Comparison of ENCODE assay signal across 8 mouse cellular contexts in the genomic region with DNA sequence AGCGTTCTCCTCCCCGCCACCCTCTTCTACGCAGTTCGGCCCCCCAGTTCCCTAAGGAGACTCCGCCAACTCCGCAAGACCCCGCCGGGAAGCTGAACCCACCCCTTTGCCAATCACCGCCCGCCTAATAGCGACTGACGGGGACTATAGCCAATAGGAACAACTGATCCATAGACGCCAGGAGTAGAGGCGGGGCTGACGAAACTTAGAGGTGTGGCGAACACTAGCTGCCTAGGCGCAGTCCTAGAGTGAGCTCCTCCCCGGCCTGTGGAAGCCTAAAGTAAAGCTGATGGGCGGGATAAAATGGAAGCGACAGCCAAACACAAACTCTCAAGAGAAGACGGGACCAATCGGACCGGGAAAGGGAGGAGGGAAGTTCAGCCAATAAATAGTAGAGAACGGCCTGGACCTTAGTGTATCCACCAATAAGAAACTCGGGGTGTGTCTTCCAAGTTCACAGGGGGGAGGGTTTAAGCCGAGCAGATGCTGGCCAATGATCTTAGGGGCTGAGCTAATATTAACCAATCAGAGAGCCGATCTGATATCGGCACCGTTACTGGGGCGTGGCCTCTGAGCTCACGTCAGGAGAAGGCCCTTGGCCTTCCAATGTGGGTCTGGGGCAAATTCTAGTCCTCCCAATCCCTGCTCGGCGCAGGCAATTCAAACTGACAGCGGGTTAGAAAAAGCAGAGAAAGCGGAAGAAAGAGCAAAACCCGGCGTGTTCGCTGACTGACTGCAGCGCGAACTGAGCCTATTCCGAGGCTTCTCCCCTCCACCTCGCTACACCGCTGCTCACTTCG. TPM values are rescaled to one million over a fixed set of nuclear protein-coding genes. Genes with fewer than 3 reads are reported as not detected.
DNase-seq lines count a peak whose midpoint lies in the region; ATAC-seq lines count a peak whose summit lies in the region.

Gene Srgap2 (minus strand): TSS at position 72 of the 800 bp plus-strand sequence.
Gene Fam72a (plus strand): TSS at position 623 of the 800 bp plus-strand sequence.

- peak within 1 kb of the TSS; percentile 95 to 96 for H3K27ac ChIP-seq in heart, embryonic 14.5 days (replicated peaks in 1 of 2; ENCODE audit: control insufficient read depth in 1 of 2, insufficient read depth in 1 of 2, low read depth in 2 of 2, low read length in 2 of 2)
- H3K27ac ChIP-seq in liver, embryonic 13.5 days: peak within 1 kb of the TSS; percentile 94
- peak within 1 kb of the TSS; percentile 97 for H3K27ac ChIP-seq in stomach, embryonic 16.5 days (ENCODE audit: low read length)

- peaks cover 10 to 41% of the 10 kb centered on the region in 2 experiments for H3K4me1 ChIP-seq in heart, embryonic 14.5 days (ENCODE audit: control insufficient read depth in 2 of 2, insufficient read depth in 2 of 2, low read length in 2 of 2)
- H3K4me1 ChIP-seq in liver, embryonic 13.5 days (replicated peaks): peaks cover 50% of the 10 kb centered on the region
- peaks cover 33% of the 10 kb centered on the region for H3K4me1 ChIP-seq in stomach, embryonic 16.5 days (ENCODE audit: control insufficient read depth, insufficient read depth, low read length)

- no peaks in the 10 kb centered on the region for H3K27me3 ChIP-seq in heart, embryonic 14.5 days (ENCODE audit: control insufficient read depth, insufficient read depth, low read length)
- H3K27me3 ChIP-seq in liver, embryonic 13.5 days: no peaks in the 10 kb centered on the region
- no peaks in the 10 kb centered on the region for H3K27me3 ChIP-seq in stomach, embryonic 16.5 days (ENCODE audit: control insufficient read depth, insufficient read depth, low read length)

- peak within 1 kb of the TSS; percentile 84 to 94 for H3K4me3 ChIP-seq in heart, embryonic 14.5 days (ENCODE audit: control insufficient read depth in 1 of 2, insufficient read depth in 1 of 2, low read depth in 1 of 2, low read length in 2 of 2)
- H3K4me3 ChIP-seq in liver, embryonic 13.5 days (replicated peaks): peak within 1 kb of the TSS; percentile 85
- H3K4me3 ChIP-seq in stomach, embryonic 16.5 days (replicated peaks; ENCODE audit: low read length): peak within 1 kb of the TSS; percentile 88

- DNase-seq in c-Kit-negative CD71-positive TER-119-positive erythroid progenitor cells, embryonic 14.5 days (ENCODE audit: low read depth, low spot score): peak; percentile 99
- peak; percentile 100 for DNase-seq in fibroblast of lung, adult 2 months (ENCODE audit: low read depth)
- DNase-seq in kidney, postnatal 14 days: peak; percentile 99
- peak; percentile 96 for DNase-seq in liver, embryonic 13.5 days
- peak; percentile 94 for DNase-seq in neural tube, embryonic 10.5 days (ENCODE audit: extremely low spot score, low spot score)

- no peaks in the 10 kb centered on the region for H3K9me3 ChIP-seq in heart, embryonic 14.5 days (ENCODE audit: control insufficient read depth, low read length)
- H3K9me3 ChIP-seq in liver, embryonic 13.5 days (replicated peaks): no peaks in the 10 kb centered on the region
- H3K9me3 ChIP-seq in stomach, embryonic 16.5 days (replicated peaks; ENCODE audit: control insufficient read depth, low read length): no peaks in the 10 kb centered on the region

- ATAC-seq in CD4-positive, CD25-positive, alpha-beta regulatory T cell, adult 4 months: peak; percentile 86
- ATAC-seq in heart, embryonic 14.5 days (ENCODE audit: insufficient number of reproducible peaks, insufficient read depth, low FRiP score, low read depth): peak; percentile 94
- ATAC-seq in liver, embryonic 13.5 days (ENCODE audit: low read depth): peak; percentile 92
- peak; percentile 96 for ATAC-seq in stomach, embryonic 16.5 days (ENCODE audit: insufficient read depth, low FRiP score)

- H3K36me3 ChIP-seq in heart, embryonic 14.5 days (ENCODE audit: control insufficient read depth, insufficient read depth, low read length): no peaks in the 10 kb centered on the region
- no peaks in the 10 kb centered on the region for H3K36me3 ChIP-seq in liver, embryonic 13.5 days
- no peaks in the 10 kb centered on the region for H3K36me3 ChIP-seq in stomach, embryonic 16.5 days (ENCODE audit: control insufficient read depth, insufficient read depth, low read length)

- H3K4me2 ChIP-seq in heart, embryonic 14.5 days (ENCODE audit: low read length): peak within 1 kb of the TSS; percentile 89
- peak within 1 kb of the TSS; percentile 99 for H3K4me2 ChIP-seq in liver, embryonic 13.5 days
- H3K4me2 ChIP-seq in stomach, embryonic 16.5 days (ENCODE audit: low read depth, low read length): peak within 1 kb of the TSS; percentile 95

- H3K9ac ChIP-seq in heart, embryonic 14.5 days (ENCODE audit: low read length): peak within 1 kb of the TSS; percentile 85
- H3K9ac ChIP-seq in liver, embryonic 13.5 days: peak within 1 kb of the TSS; percentile 91
- H3K9ac ChIP-seq in stomach, embryonic 16.5 days (ENCODE audit: low read length): peak within 1 kb of the TSS; percentile 88

- under 1% methylated on average over 44 of the region's 44 CpGs for WGBS in heart, embryonic 14.5 days
- WGBS in liver, embryonic 13.5 days (ENCODE audit: insufficient replicate concordance): under 1% methylated on average over 44 of the region's 44 CpGs
- WGBS in stomach, embryonic 16.5 days: under 1% methylated on average over 44 of the region's 44 CpGs

RNA-seq across cellular contexts. Expression of gene Srgap2, which starts in this region (rescaled TPM):
- polyA plus RNA-seq in CD4-positive, CD25-positive, alpha-beta regulatory T cell, adult 4 months (2017; shearing (Covaris generic)): 10 to 100 TPM; 25.0 to 31.5 TPM
- 14.9 and 15.7 TPM in 2 replicates for polyA plus RNA-seq in heart, embryonic 14.5 days (2014; fragmentation: Nextera tagmentation; extraction: Ambion mirVana)
- polyA plus RNA-seq in liver, embryonic 13.5 days (2015; fragmentation: Nextera tagmentation; extraction: Ambion mirVana): 3.7 and 4.6 TPM in 2 replicates
- polyA plus RNA-seq in stomach, embryonic 16.5 days (2015; fragmentation: Nextera tagmentation; extraction: Ambion mirVana): 12.2 and 14.2 TPM in 2 replicates

RNA-seq across cellular contexts. Expression of gene Fam72a, which starts in this region (rescaled TPM):
- under 1 TPM; 0.24 to 0.73 TPM for polyA plus RNA-seq in CD4-positive, CD25-positive, alpha-beta regulatory T cell, adult 4 months (2017; shearing (Covaris generic))
- polyA plus RNA-seq in heart, embryonic 14.5 days (2014; fragmentation: Nextera tagmentation; extraction: Ambion mirVana): 2.0 and 2.2 TPM in 2 replicates
- 2.9 and 3.1 TPM in 2 replicates for polyA plus RNA-seq in liver, embryonic 13.5 days (2015; fragmentation: Nextera tagmentation; extraction: Ambion mirVana)
- 1.7 TPM in 2 replicates for polyA plus RNA-seq in stomach, embryonic 16.5 days (2015; fragmentation: Nextera tagmentation; extraction: Ambion mirVana)

Comparison
In these comparisons a context has a peak if more than half of its experiments do, and no peak if none do; other contexts are left out.
1. Peak in every context shown above with its lines: DNase-seq, ATAC-seq, H3K4me3 ChIP-seq and H3K27ac ChIP-seq.